Mouse (Mus musculus) adrenal gland, postnatal 0 days (tissue): ENCODE measurements around the gene Armc5. TPM values are rescaled to one million over a fixed set of nuclear protein-coding genes. Genes with fewer than 3 reads are reported as not detected.

ENCODE experiments used
- microRNA-seq: library from miRNA; unstranded; fragments of <30 nt; microRNA quantifications from one replicate; pipeline ENCODE4, GENCODE M21; 2016; ENCODE audit warnings: borderline replicate concordance; ENCODE audit not compliant: insufficient number of aligned reads
- polyA plus RNA-seq: library from polyadenylated mRNA; unstranded; fragments of >200 nt; fragmentation: Nextera tagmentation; extraction: Ambion mirVana; gene quantifications from 2 replicates; pipeline ENCODE4 v1.2.1, GENCODE M21; 2015

Gene Armc5
- 10.9 and 15.4 TPM in 2 replicates for polyA plus RNA-seq

DNA sequence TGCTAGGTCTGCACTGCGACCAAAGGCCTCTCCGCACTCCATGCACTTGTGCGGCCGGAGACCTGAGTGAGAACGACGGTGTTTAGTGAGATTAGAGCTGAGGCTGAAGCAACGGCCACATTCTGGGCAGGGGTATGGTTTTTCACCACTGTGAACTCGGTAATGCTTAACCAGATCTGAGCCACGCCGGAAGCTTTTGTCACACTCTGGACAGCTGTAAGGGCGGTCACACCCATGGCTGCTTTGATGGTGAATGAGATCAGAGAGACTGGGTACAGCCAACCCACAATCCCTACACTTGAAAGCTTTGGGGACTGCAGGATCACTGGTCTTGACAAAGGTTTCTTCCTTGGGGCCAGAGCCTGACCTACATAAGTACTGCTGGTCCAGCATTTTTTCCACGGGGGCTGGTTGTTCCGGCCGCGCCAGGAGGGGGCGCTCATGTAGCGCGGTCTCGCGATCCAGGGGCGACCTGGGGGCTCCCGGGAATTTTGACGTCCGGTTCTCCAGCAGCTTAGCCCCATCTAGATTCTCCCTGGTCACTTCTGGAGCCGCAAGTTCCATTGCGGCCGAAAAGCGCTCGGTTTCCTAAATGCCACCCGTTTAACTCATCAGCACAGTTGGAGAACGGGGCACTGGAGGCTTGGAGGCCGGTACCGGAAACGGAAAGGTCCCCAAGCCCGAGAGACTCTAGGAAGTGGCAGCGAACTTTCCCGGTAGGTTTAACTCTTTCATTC, at the start of gene Armc5:
TSS of gene Armc5 (plus strand) at position 487 of the 737 bp plus-strand sequence.

DNA sequence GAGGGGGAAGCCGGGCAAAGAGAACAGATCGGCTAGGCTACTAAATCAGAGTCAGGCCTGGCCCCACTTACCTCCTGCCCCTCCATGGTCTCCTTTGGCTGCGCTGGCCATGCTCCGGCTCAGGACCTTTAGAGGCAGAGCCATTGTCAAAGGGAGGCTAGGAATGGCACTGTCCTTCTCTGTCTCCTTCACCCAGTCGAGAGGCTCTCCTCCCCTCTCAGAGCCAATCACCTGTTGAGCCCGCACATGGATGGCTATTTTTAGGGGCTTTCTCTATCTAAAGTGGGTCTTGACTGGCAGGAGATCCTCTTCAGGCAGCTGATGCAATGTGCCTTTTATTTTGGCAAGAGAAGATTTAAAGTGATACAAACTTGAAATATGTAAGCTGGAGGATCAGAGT, 31.0 kb upstream of the Armc5 start, which contains the start of gene Cox6a2:
TSS of gene Cox6a2 (minus strand) at position 236 of the 400 bp plus-strand sequence.

DNA sequence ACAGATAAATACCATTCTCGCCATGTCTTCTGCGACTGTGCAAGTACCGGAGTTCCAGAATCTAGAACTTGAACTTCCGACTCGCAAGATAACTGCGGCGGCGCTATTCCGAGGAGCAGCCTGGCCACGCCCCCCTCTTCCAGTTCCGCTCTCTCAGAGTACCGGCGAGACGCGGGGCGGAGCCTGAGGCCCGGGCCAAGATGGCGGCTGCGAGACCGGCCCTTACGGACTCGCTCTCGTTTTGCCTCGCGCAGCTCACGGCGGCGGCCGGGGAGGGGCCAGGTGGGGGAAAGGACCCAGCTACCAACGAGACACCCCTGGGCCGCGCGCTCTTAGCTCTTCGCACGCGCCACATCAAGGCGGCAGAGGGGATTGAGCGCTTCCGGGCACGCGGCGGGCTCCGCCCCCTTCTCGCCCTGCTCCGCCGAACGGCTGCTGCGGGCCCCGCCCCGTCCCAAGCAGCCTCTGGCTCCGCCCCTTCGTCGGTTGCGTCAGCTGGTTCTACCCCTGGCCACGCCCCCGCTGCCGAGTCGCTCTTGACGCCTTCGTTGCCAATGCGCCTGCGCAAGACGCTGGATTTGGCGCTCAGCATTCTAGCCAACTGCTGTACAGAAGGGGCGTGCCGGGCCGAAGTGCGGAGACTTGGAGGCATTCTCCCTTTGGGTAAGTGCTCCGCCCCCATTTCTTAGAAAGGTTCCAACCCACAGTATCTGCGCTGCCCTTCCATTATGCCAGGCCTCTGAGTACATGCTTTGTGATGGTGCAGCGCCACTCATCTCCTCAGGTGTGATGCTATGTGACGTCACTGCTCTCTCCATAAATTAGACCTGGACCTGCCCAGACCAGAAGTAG, 1.0 kb downstream of the Armc5 start, which contains the start of gene 9130023H24Rik:
TSS of gene 9130023H24Rik (minus strand) at position 105 of the 852 bp plus-strand sequence.

DNA sequence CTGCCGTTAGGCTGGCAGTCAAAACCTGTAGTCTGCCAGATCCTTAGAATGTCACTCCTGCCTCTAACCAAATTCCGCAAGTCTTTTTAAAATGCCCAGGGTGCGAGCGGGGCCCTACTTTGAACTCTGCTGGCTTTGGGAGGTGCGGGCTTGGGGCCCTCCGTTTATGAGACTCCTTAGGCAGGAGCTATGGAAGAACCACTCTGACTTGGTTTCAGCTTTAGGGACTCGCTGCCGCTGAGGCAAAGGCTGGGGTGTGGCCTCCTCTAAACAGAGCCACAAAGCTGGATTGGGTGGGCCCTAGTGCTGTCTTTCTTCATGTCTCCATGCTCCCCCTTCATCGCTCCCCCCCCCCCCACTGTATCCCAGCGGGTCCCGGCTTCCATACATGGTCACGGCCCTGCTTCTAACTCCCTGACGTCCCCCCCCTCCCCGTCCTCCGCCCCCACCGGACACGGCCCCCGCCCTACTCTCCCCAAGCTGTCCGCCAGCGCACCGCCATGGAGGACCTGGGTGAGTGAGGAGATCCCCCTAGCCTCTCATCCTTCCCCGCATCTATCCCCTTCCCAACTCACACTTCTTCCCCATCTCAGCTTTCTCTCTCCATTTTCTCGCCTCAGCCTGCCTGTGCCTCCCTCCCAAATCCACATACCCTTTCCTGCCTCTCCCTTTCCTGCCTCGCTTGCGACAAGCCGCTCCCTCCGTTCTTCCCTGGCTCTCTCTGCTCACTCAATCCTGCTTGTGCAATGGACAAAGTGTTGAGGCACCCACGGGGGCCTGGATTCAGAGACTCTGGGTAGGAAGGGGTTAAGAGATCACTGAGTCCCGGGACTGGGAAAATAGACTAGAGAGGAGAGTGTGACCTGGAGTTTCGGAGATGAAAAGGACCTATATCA, 9.6 kb downstream of the Armc5 start, which contains the start of gene Tgfb1i1:
TSS of gene Tgfb1i1 (plus strand) at position 317 of the 896 bp plus-strand sequence.

DNA sequence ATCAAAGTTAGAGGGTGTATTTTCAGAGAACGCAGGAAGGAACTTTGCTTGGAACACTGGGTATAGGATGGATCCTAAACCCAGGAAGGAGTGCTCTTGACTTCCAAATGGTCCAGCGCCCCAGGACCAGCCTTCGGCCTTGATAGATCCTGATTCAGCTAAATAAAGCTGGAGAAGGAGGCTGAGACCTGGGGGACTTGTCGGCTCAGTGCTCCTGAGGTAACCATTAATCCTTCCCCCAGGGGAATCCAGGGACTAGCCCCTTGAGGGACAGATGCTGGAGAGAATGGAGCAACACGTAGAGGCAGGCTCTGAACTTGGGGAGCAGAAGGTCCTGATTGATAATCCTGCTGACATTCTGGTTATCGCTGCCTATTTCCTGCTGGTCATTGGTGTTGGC, 28.3 kb downstream of the Armc5 start, which contains the start of gene Slc5a2:
TSS of gene Slc5a2 (plus strand) at position 247 of the 400 bp plus-strand sequence.

Small RNA genes lying within 50 kb of the gene (microRNA-seq; reads per million reads assigned to microRNA genes)
- gene Mir3103: 1.1 reads per million

Other genes with a start within 250 kb of the Armc5 start
- gene Pycard, start 243.5 kb upstream of the Armc5 start, polyA plus RNA-seq: 37.4 and 57.5 TPM in 2 replicates
- gene Trim72, start 233.4 kb upstream of the Armc5 start, polyA plus RNA-seq: 0.15 TPM in 1 of 2 replicates, not detected in the other
- 1.8 and 2.1 TPM in 2 replicates for gene Itgam, start 174.7 kb upstream of the Armc5 start, polyA plus RNA-seq
- 0.06 TPM in 1 of 2 replicates, not detected in the other for gene Gm49368, start 174.7 kb upstream of the Armc5 start, polyA plus RNA-seq
- 0.23 TPM in 1 of 2 replicates, not detected in the other for gene Itgax, start 107.8 kb upstream of the Armc5 start, polyA plus RNA-seq
- not detected in 2 replicates for gene Itgad, start 83.0 kb upstream of the Armc5 start, polyA plus RNA-seq
- gene Cox6a2, start 31.0 kb upstream of the Armc5 start, polyA plus RNA-seq: 4.9 and 7.4 TPM in 2 replicates
- 3.9 and 4.2 TPM in 2 replicates for gene 9130023H24Rik, start 689 bp downstream of the Armc5 start, polyA plus RNA-seq
- 37.9 and 53.6 TPM in 2 replicates for gene Tgfb1i1, start 9.5 kb downstream of the Armc5 start, polyA plus RNA-seq
- gene Slc5a2, start 28.3 kb downstream of the Armc5 start, polyA plus RNA-seq: 0.18 and 0.27 TPM in 2 replicates
- gene BC017158, start 60.8 kb downstream of the Armc5 start, polyA plus RNA-seq: 16.8 and 21.2 TPM in 2 replicates
- gene Rgs10, start 181.4 kb downstream of the Armc5 start, polyA plus RNA-seq: 17.8 and 35.8 TPM in 2 replicates
- gene Tial1, start 224.4 kb downstream of the Armc5 start, polyA plus RNA-seq: 14.8 and 17.2 TPM in 2 replicates